Mouse (Mus musculus) liver, embryonic 16.5 days (tissue): ENCODE results near the gene Fam120a. TPM values are rescaled to one million over a fixed set of nuclear protein-coding genes. Genes with fewer than 3 reads are reported as not detected.

Experiments used
- ATAC-seq: fragments of 200-750 bp; cut with Nextera tagmentation; 2 replicates; pipeline ENCODE4 v1.8.0; 2017; ENCODE audit warnings: low read depth, mild to moderate bottlenecking, moderate number of reproducible peaks, moderate library complexity
- H3K27ac ChIP-seq: fragments of 300-500 bp; sonication (generic); 2 replicates; pipeline ENCODE4 v1.5.1; 2014; ENCODE audit warnings: mild to moderate bottlenecking, low read length
- H3K27me3 ChIP-seq: fragments of 300-500 bp; sonication (generic); 2 replicates; pipeline ENCODE4 v1.6.1; 2014; ENCODE audit warnings: low read depth, low read length, mixed read lengths; ENCODE audit not compliant: control insufficient read depth, insufficient read depth
- H3K36me3 ChIP-seq: fragments of 300-500 bp; sonication (generic); 2 replicates; pipeline ENCODE4 v1.6.1; 2014; ENCODE audit warnings: mild to moderate bottlenecking; ENCODE audit not compliant: control insufficient read depth, insufficient read depth
- H3K4me1 ChIP-seq: fragments of 300-500 bp; sonication (generic); 2 replicates; pipeline ENCODE4 v1.6.1; 2014; ENCODE audit warnings: low read depth, low read length, mixed read lengths; ENCODE audit not compliant: control insufficient read depth
- H3K4me2 ChIP-seq: fragments of 300-500 bp; sonication (generic); 2 replicates; pipeline ENCODE4 v1.6.1; 2014; ENCODE audit warnings: low read depth, low read length, mixed read lengths
- H3K4me3 ChIP-seq: fragments of 300-500 bp; sonication (generic); 2 replicates; pipeline ENCODE4 v1.5.1; 2014; ENCODE audit warnings: low read depth, mild to moderate bottlenecking, low read length
- H3K9ac ChIP-seq: fragments of 300-500 bp; sonication (generic); 2 replicates; pipeline ENCODE4 v1.6.1; 2014; ENCODE audit warnings: low read depth, low read length
- H3K9me3 ChIP-seq: fragments of 300-500 bp; sonication (generic); replicated peaks from 2 replicates; pipeline ENCODE4 v1.6.1; 2016; ENCODE audit warnings: low read length; ENCODE audit not compliant: control insufficient read depth
- WGBS: fragments of 180-500 bp; shearing (Covaris S2); extraction: QIAGEN DNeasy Blood & Tissue Kit; methylation state at CpG from one replicate; pipeline ENCODE4 v1.1.7; 2014; ENCODE audit not compliant: insufficient replicate concordance; 5-methylcytosine and 5-hydroxymethylcytosine counted together
- polyA plus RNA-seq: library from polyadenylated mRNA; unstranded; fragments of >200 nt; fragmentation: Nextera tagmentation; extraction: Ambion mirVana; gene quantifications from 2 replicates; pipeline ENCODE4 v1.2.1, GENCODE M21; 2015

Gene Fam120a
- polyA plus RNA-seq, 1 experiment from 2014 or later: 12.0 TPM

DNA sequence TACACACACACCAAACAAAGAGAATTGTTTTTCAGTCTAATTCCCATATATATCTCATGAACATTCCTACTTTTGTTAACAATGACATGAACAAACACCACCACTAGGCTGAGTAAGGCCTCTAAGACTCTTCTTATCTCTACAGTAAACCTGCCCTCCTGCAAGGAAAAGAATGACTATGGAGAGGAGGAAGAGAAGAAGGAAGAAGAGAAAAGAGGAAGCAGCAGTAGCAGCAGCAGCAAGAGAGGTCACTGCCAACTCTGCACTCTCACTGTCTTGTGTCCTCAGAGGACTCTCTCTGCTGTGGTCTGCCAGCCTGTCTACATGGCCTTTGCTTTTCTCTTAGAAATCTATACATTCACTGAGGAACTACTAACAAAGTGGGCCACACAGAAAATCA is 36.1 kb downstream of the Fam120a start:
- H3K9ac ChIP-seq: no peak overlapping the region
- no peak overlapping the region for H3K4me2 ChIP-seq
- no peaks in the 10 kb centered on the region; the same call in 1 of the 2 replicates for H3K4me1 ChIP-seq
- ATAC-seq: no peak
- peaks cover 34% of the 10 kb centered on the region for H3K36me3 ChIP-seq
- no peaks in the 10 kb centered on the region for H3K9me3 ChIP-seq
- H3K27ac ChIP-seq: no peak overlapping the region
- no peak overlapping the region for H3K4me3 ChIP-seq
- no peaks in the 10 kb centered on the region for H3K27me3 ChIP-seq

DNA sequence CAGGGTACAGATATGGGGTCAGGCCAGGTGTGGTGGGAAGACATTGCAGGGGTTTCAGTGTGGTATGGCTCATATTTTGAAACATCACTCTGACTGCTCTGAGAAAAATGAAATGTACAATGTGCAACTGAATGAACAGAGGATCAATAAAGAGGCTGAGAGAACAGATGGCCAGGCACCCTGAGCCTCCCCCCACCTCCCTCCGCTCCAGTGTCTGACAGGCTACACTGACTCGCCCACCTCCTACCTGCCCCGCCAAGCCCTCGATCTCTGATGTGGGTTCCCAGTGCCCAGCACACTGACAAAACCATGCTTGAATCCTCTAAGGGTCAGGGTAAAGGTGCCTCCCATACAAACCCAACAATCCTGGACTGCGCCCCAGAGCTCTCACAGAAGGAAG is 36.6 kb downstream of the Fam120a start:
- WGBS: 90% methylated on average over 5 of the region's 5 CpGs
- no peak for ATAC-seq
- no peak overlapping the region for H3K27ac ChIP-seq
- peaks cover 34% of the 10 kb centered on the region for H3K36me3 ChIP-seq
- H3K9ac ChIP-seq: no peak overlapping the region
- no peaks in the 10 kb centered on the region for H3K27me3 ChIP-seq
- no peak overlapping the region for H3K4me3 ChIP-seq
- no peaks in the 10 kb centered on the region; the same call in 1 of the 2 replicates for H3K4me1 ChIP-seq
- no peak overlapping the region for H3K4me2 ChIP-seq
- H3K9me3 ChIP-seq: no peaks in the 10 kb centered on the region

DNA sequence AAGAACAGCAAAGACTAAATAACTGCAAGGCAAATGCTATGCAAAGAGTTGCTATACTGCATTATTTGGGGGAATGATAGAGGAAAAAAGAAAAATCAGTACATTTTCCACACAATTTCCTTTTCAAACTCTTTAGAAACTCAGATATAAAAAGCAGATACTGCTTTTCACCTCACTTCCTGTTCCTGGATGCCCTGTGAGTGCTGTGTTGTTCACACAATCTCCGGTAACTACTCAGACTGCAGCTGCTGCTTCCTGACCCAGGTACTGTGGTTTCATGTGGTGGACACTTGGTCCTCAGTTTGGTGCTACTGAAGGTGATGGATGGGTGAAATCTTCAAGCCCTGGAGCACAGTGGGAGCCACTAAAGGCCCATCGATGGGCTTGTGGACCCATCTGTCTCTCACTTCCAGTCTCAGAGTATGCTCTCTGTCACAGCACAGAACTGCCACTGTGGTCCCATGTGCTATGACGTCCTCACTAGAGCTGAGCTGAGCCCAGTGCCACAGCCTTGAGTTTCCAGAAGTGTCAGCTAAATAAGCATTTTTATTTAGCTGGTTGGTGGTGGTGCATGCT is 38.2 kb downstream of the Fam120a start:
- no peaks in the 10 kb centered on the region; the same call in 1 of the 2 replicates for H3K4me1 ChIP-seq
- H3K27me3 ChIP-seq: no peaks in the 10 kb centered on the region
- H3K36me3 ChIP-seq: peaks cover 35% of the 10 kb centered on the region
- 79% methylated on average over 3 of the region's 3 CpGs for WGBS
- no peak overlapping the region for H3K4me2 ChIP-seq
- no peak for ATAC-seq
- H3K9me3 ChIP-seq: no peaks in the 10 kb centered on the region
- H3K4me3 ChIP-seq: no peak overlapping the region
- no peak overlapping the region for H3K9ac ChIP-seq
- no peak overlapping the region for H3K27ac ChIP-seq

DNA sequence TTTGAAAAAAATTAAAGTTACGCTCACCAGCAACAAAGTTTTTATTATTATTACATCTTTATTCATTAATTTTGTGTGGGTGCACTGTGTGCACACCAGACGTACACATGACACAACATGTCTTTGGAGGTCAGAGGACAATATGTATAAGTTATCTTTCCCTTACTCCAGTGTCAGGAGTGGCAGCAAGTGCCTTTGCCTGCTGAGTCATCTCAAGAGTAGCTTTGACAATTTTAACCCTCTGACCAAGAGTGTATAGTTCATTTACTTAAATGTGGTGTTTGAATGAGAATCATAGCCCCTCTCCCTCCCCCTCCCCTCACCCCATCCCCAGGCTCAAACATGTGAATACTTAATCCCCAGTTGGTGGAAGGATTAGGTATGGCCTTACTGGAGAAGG is 40.2 kb downstream of the Fam120a start:
- 80% methylated on average over 2 of the region's 2 CpGs for WGBS
- no peaks in the 10 kb centered on the region for H3K9me3 ChIP-seq
- no peak for ATAC-seq
- H3K27ac ChIP-seq: no peak overlapping the region
- H3K9ac ChIP-seq: no peak overlapping the region
- no peak overlapping the region for H3K4me3 ChIP-seq
- H3K27me3 ChIP-seq: no peaks in the 10 kb centered on the region
- peaks cover 15% of the 10 kb centered on the region for H3K36me3 ChIP-seq
- H3K4me1 ChIP-seq: no peaks in the 10 kb centered on the region; the same call in 1 of the 2 replicates
- H3K4me2 ChIP-seq: no peak overlapping the region

DNA sequence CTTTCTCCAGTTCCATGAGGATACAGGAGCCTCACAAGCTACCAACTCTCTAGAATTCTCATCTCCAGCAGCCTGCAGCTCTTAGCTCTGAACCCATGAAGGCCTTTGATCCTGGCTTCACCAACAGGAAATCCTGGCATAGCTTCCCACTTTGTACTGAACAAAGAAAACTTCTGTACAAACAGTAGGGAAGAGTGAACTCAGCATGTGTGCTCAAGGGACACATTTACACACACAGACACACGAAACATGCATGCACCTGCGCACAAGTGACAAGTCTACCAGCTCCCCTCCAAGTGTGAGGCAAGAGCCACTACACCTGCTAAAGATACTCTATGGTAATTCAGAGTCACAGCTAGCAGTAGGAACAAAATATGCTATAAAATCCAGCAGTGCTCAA is 45.1 kb downstream of the Fam120a start:
- no peak for ATAC-seq
- H3K9ac ChIP-seq: no peak overlapping the region
- no peak overlapping the region for H3K27ac ChIP-seq
- H3K9me3 ChIP-seq: no peaks in the 10 kb centered on the region
- peaks cover 21% of the 10 kb centered on the region for H3K36me3 ChIP-seq
- H3K4me1 ChIP-seq: peaks cover 7% of the 10 kb centered on the region
- H3K4me3 ChIP-seq: no peak overlapping the region
- no peaks in the 10 kb centered on the region for H3K27me3 ChIP-seq
- H3K4me2 ChIP-seq: no peak overlapping the region
- WGBS: 75% methylated on average over 2 of the region's 2 CpGs

DNA sequence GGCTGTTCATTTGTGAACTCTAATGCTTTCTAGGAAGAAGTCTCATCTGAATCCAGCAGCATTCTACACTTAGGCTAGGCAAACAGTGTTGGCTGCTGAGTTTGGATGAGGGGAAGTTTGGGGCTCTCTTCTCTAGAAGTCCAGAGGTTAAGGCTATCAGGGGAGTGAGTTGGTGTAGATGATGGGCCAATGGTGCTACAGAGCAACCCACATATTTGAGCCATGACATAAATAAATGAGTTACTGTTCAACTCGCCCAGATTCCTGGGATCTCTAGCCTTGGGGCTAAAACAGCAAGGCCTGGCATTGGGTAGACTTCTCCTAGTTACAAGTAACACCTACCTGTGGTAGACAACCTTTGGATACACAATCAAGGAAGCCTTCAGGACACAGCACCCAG is 46.6 kb downstream of the Fam120a start:
- H3K4me3 ChIP-seq: no peak overlapping the region
- WGBS: 67% methylated on average over 1 of the region's 1 CpGs
- H3K4me2 ChIP-seq: no peak overlapping the region
- no peaks in the 10 kb centered on the region for H3K27me3 ChIP-seq
- no peak overlapping the region for H3K9ac ChIP-seq
- no peaks in the 10 kb centered on the region for H3K9me3 ChIP-seq
- peaks cover 7% of the 10 kb centered on the region for H3K4me1 ChIP-seq
- H3K36me3 ChIP-seq: peaks cover 27% of the 10 kb centered on the region
- peak; percentile 54 for ATAC-seq
- no peak overlapping the region for H3K27ac ChIP-seq

DNA sequence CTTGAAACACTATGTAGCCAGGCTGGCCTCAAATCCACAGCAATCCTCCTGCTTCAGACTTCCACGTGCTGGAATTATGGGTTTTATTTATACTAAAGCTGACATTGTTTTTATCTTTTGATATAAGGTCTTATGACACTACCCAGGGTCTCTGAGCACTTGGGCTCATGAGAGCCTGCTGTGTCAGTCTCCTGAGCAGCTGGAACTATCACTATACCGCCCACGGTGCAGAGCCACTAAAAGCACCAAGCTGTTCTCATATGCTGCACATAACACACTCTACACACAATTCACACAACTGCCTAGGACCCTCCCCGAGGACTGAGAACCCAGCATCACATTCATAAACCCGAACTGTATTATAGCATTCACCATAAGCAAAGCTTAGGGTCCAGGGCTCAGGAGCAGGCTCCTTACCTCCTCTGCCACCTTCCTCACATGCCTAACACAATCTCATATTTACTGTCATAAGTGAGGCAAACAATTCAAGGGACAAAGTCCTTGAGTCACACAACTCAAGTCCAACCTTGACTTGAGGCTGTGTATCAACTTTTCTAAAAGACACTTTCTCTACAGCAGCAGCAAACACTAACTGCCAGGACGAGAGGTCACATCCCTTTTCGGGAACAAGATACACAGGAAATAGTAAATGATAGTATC is 47.9 kb downstream of the Fam120a start:
- Histone ChIP-seq H3K36me3 (peaks cover 28% of the 10 kb centered on the region), H3K9ac (no peak overlapping the region), H3K4me3 (no peak overlapping the region), H3K4me2 (no peak overlapping the region), H3K4me1 (peaks cover 7% of the 10 kb centered on the region), H3K27ac (no peak overlapping the region), H3K9me3 (no peaks in the 10 kb centered on the region), H3K27me3 (no peaks in the 10 kb centered on the region)
- WGBS: 70% methylated on average over 7 of the region's 7 CpGs
- ATAC-seq: no peak

DNA sequence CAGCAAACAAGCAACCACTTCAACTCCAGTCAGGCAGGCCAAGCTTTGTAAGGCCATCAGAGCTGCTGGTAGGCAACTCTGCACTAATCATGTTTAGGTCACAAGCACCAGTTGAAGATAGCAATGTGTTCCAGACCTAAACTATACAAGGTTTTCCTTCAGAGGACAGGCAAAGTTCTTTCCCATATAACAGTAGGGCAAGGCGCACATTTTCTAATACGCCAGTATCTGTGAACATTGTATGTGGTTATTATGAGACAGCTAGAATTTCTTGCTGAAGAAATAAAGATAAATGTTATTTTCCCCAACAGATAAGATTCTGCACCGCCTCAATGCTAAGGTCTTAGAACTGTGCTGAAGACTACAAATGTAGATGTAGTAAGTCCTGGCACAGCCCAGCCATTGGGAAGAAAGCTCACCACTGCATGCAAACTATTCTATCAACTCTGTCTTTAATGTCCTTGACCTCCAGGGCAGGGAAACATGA is 50.7 kb downstream of the Fam120a start:
- ATAC-seq: no peak
- Histone ChIP-seq H3K4me2 (no peak overlapping the region), H3K4me3 (no peak overlapping the region), H3K27ac (no peak overlapping the region), H3K9ac (no peak overlapping the region), H3K4me1 (peaks cover 7% of the 10 kb centered on the region), H3K27me3 (no peaks in the 10 kb centered on the region), H3K36me3 (peaks cover 43% of the 10 kb centered on the region), H3K9me3 (no peaks in the 10 kb centered on the region)
- 77% methylated on average over 3 of the region's 3 CpGs for WGBS

DNA sequence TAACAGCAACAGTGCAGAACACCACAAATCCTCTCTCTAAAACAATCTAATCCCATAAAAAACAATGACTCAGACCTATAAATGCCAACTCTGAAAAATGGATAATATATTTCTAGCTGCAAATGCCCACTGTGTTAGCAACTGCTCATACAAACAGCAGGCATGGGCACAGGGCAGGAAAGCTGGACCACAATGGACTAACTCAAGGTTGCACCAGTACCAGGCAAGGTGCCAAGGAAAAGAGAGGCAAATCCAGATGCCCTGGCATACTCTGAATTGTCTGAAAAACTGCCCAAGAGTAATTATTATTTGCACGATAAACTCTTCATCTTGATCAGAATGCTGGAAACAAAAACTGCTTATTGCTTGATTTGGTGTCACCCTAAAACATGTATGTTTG is 54.1 kb downstream of the Fam120a start:
- Histone ChIP-seq H3K9ac (no peak overlapping the region), H3K27me3 (no peaks in the 10 kb centered on the region), H3K9me3 (no peaks in the 10 kb centered on the region), H3K36me3 (peaks cover 45% of the 10 kb centered on the region), H3K4me1 (no peaks in the 10 kb centered on the region; the same call in 1 of the 2 replicates), H3K27ac (no peak overlapping the region), H3K4me3 (no peak overlapping the region), H3K4me2 (no peak overlapping the region)
- WGBS: 82% methylated on average over 1 of the region's 1 CpGs
- no peak for ATAC-seq
